Mouse (Mus musculus): ENCODE measurements around the gene Hoxa3.

DNA sequence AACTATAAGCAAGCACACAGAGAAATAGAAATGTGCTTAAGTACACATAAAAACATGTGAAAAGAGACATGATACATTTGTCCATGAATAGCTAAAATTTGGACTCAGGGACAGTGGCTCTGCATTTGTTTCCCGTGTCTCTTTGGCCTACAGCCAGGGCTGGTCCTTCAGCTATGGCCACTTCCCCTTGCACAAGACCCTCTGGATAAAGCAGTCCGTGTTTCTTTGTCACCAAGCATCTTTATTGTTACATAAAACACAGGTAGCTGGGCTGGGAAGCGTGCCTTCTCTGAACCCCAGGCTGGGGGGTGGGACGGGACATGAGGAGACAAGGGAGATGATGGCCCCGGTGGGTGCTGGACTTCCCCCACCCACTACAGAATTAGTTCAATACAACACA, 1.1 kb upstream of the Hoxa3 start:
- TF ChIP-seq CTCF (IDR thresholded peaks at IDR 0.05; ENCODE audit: insufficient read depth, low read length) = no peak
- no peak for TF ChIP-seq POLR2A (IDR thresholded peaks at IDR 0.05; ENCODE audit: borderline replicate concordance, extremely low read depth, low read depth, low read length)

Data from lung, adult 2 months (tissue).